Mouse (Mus musculus) neural tube, embryonic 10.5 days (tissue): ENCODE results near the gene Gm49373.
"Not testable (repeated sequence)": the region's sequence is repeated elsewhere in the genome, so short reads cannot be mapped to it uniquely, and the experiment has no call there.

Experiments
- DNase-seq: peaks from one replicate; pipeline ENCODE4 v3.0.0-alpha.2; 2017; ENCODE audit warnings: low spot score; ENCODE audit errors: extremely low spot score

Gm49373 gene

GRCm38 (mm10) chr9:21074173-21074572 is 1.3 kb upstream of the Gm49373 start:
- DNase-seq: no peak

- no peak for DNase-seq
Observed at GRCm38 (mm10) chr9:21072641-21073040, 255 bp downstream of the Gm49373 start.

GRCm38 (mm10) chr9:21067006-21067684 is 5.8 kb downstream of the Gm49373 start, which contains the start of gene Zglp1:
Zglp1 (minus strand) TSS chr9:21067093.
- DNase-seq: no peak

- no peak for DNase-seq
Observed at GRCm38 (mm10) chr9:21062928-21063327, 10.0 kb downstream of the Gm49373 start.

GRCm38 (mm10) chr9:21051578-21051977 is 21.3 kb downstream of the Gm49373 start:
- no peak for DNase-seq

- DNase-seq: no peak
Observed at GRCm38 (mm10) chr9:21045235-21045634, 27.7 kb downstream of the Gm49373 start.

GRCm38 (mm10) chr9:21044785-21045184 is 28.1 kb downstream of the Gm49373 start:
- not testable (repeated sequence) for DNase-seq

GRCm38 (mm10) chr9:21043563-21043962 is 29.3 kb downstream of the Gm49373 start:
- DNase-seq: no peak

GRCm38 (mm10) chr9:21041308-21041707 is 31.6 kb downstream of the Gm49373 start:
- DNase-seq: no peak

- no peak for DNase-seq
Observed at GRCm38 (mm10) chr9:21039779-21040178, 33.1 kb downstream of the Gm49373 start.

GRCm38 (mm10) chr9:21037481-21037891 is 35.4 kb downstream of the Gm49373 start:
- DNase-seq: peak; percentile 46

- peak; percentile 45 for DNase-seq
Observed at GRCm38 (mm10) chr9:21036666-21037065, 36.2 kb downstream of the Gm49373 start.

GRCm38 (mm10) chr9:21036161-21036560 is 36.7 kb downstream of the Gm49373 start:
- DNase-seq: peak; percentile 32

GRCm38 (mm10) chr9:21035586-21035985 is 37.3 kb downstream of the Gm49373 start:
- DNase-seq: no peak

GRCm38 (mm10) chr9:21034481-21035085 is 38.3 kb downstream of the Gm49373 start:
- DNase-seq: peak; percentile 47

- DNase-seq: peak; percentile 78
Observed at GRCm38 (mm10) chr9:21033136-21033535, 39.8 kb downstream of the Gm49373 start.

GRCm38 (mm10) chr9:21032491-21032890 is 40.4 kb downstream of the Gm49373 start:
- peak; percentile 37 for DNase-seq

- DNase-seq: peak; percentile 47
Observed at GRCm38 (mm10) chr9:21031896-21032351, 41.0 kb downstream of the Gm49373 start, which contains the start of gene Icam5. Icam5 (plus strand) TSS chr9:21032073.

GRCm38 (mm10) chr9:21031251-21031895 is 41.5 kb downstream of the Gm49373 start:
- peak; percentile 67 for DNase-seq

- DNase-seq: peak; percentile 84
Observed at GRCm38 (mm10) chr9:21030781-21031250, 42.1 kb downstream of the Gm49373 start.

GRCm38 (mm10) chr9:21030055-21030600 is 42.8 kb downstream of the Gm49373 start:
- no peak for DNase-seq
